Mouse (Mus musculus) hindbrain, embryonic 13.5 days (tissue): ENCODE data around the gene Dhx32. TPM values are rescaled to one million over a fixed set of nuclear protein-coding genes. Genes with fewer than 3 reads are reported as not detected.

Experiments used
- ATAC-seq: fragments of 200-750 bp; cut with Nextera tagmentation; 2 replicates; pipeline ENCODE4 v1.8.0; 2017; ENCODE audit warnings: moderate TSS enrichment; ENCODE audit not compliant: low FRiP score
- H3K27ac ChIP-seq: fragments of 300-500 bp; sonication (generic); 2 replicates; pipeline ENCODE4 v1.5.1; 2015; ENCODE audit warnings: inconsistent platforms, mild to moderate bottlenecking, moderate library complexity
- H3K27me3 ChIP-seq: fragments of 300-500 bp; sonication (generic); 2 replicates; pipeline ENCODE4 v1.6.1; 2015; ENCODE audit warnings: mild to moderate bottlenecking, inconsistent platforms
- H3K36me3 ChIP-seq: fragments of 300-500 bp; sonication (generic); 2 replicates; pipeline ENCODE4 v1.6.1; 2015; ENCODE audit warnings: mild to moderate bottlenecking, inconsistent platforms
- H3K4me1 ChIP-seq: fragments of 300-500 bp; sonication (generic); replicated peaks from 2 replicates; pipeline ENCODE4 v1.6.1; 2015; ENCODE audit warnings: inconsistent platforms
- H3K4me2 ChIP-seq: fragments of 300-500 bp; sonication (generic); 2 replicates; pipeline ENCODE4 v1.6.1; 2015; ENCODE audit warnings: inconsistent platforms, mild to moderate bottlenecking, moderate library complexity
- H3K4me3 ChIP-seq: fragments of 300-500 bp; sonication (generic); 2 replicates; pipeline ENCODE4 v1.5.1; 2015; ENCODE audit warnings: mild to moderate bottlenecking, inconsistent platforms
- H3K9ac ChIP-seq: fragments of 300-500 bp; sonication (generic); 2 replicates; pipeline ENCODE4 v1.6.1; 2015; ENCODE audit warnings: mild to moderate bottlenecking, inconsistent platforms
- H3K9me3 ChIP-seq: fragments of 300-500 bp; sonication (generic); 2 replicates; pipeline ENCODE4 v1.6.1; 2016; ENCODE audit warnings: inconsistent platforms
- WGBS: fragments of 180-500 bp; shearing (Covaris S2); methylation state at CpG from one replicate; pipeline ENCODE4 v1.1.7; 2015; 5-methylcytosine and 5-hydroxymethylcytosine counted together
- polyA plus RNA-seq: library from polyadenylated mRNA; unstranded; fragments of >200 nt; fragmentation: Nextera tagmentation; extraction: Ambion mirVana; gene quantifications from 2 replicates; pipeline ENCODE4 v1.2.1, GENCODE M21; 2015

The Dhx32 gene
- polyA plus RNA-seq, 1 experiment from 2014 or later = 33.3 TPM

DNA sequence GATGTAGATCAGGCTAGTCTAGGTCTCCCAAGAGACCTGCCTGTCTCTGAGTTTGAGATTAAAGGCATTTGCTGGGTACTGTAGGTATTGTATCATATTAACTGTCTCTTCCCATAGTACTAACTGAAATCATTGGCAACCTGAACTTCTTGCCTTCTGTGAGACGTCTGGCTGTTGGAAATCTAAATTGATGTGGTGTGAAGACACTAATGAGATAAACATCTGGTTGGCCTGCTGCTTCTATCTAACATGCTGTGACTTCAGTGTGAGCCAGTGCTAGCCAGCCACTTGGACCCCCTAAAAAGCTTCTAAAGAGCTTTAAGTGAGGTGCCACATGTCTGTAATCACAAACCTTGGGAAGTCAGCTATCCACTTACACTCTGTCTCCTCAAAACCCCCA is 10.2 kb upstream of the Dhx32 start:
- WGBS = 32% methylated on average over 1 of the region's 1 CpGs
- no peak overlapping the region for H3K27ac ChIP-seq
- no peak for ATAC-seq

GRCm38 (mm10) chr7:133790608-133791229 is 8.2 kb upstream of the Dhx32 start:
- Histone ChIP-seq H3K4me1 (peaks cover 2% of the 10 kb centered on the region; the same call in 1 of the 2 replicates), H3K4me2 (no peak overlapping the region), H3K27ac (no peak overlapping the region), H3K4me3 (no peak overlapping the region), H3K9me3 (no peaks in the 10 kb centered on the region), H3K27me3 (no peaks in the 10 kb centered on the region), H3K36me3 (no peaks in the 10 kb centered on the region), H3K9ac (no peak overlapping the region)
- WGBS = 86% methylated on average over 4 of the region's 4 CpGs
- ATAC-seq = no peak

More for the DNA sequence above, 10.2 kb upstream of the Dhx32 start:
- no peaks in the 10 kb centered on the region for H3K9me3 ChIP-seq
- H3K4me3 ChIP-seq = no peak overlapping the region
- no peaks in the 10 kb centered on the region for H3K36me3 ChIP-seq
- peaks cover 2% of the 10 kb centered on the region; the same call in 1 of the 2 replicates for H3K4me1 ChIP-seq
- H3K4me2 ChIP-seq = no peak overlapping the region
- H3K27me3 ChIP-seq = no peaks in the 10 kb centered on the region
- H3K9ac ChIP-seq = no peak overlapping the region

GRCm38 (mm10) chr7:133790171-133790570 is 7.6 kb upstream of the Dhx32 start:
- no peaks in the 10 kb centered on the region for H3K9me3 ChIP-seq
- ATAC-seq = no peak
- no peak overlapping the region for H3K4me3 ChIP-seq
- no peaks in the 10 kb centered on the region for H3K36me3 ChIP-seq
- no peak overlapping the region for H3K4me2 ChIP-seq
- H3K27me3 ChIP-seq = no peaks in the 10 kb centered on the region
- H3K4me1 ChIP-seq = peaks cover 2% of the 10 kb centered on the region; the same call in 1 of the 2 replicates
- no peak overlapping the region for H3K9ac ChIP-seq
- no peak overlapping the region for H3K27ac ChIP-seq
- WGBS = 88% methylated on average over 4 of the region's 4 CpGs

- no peak overlapping the region for H3K4me2 ChIP-seq
- H3K36me3 ChIP-seq = no peaks in the 10 kb centered on the region
- 84% methylated on average over 3 of the region's 3 CpGs for WGBS
- no peak overlapping the region for H3K9ac ChIP-seq
- H3K9me3 ChIP-seq = no peaks in the 10 kb centered on the region
- H3K27ac ChIP-seq = no peak overlapping the region
- H3K27me3 ChIP-seq = no peaks in the 10 kb centered on the region
- H3K4me3 ChIP-seq = no peak overlapping the region
- H3K4me1 ChIP-seq = no peaks in the 10 kb centered on the region
- no peak for ATAC-seq
Measured at GRCm38 (mm10) chr7:133788147-133788546, 5.6 kb upstream of the Dhx32 start.

DNA sequence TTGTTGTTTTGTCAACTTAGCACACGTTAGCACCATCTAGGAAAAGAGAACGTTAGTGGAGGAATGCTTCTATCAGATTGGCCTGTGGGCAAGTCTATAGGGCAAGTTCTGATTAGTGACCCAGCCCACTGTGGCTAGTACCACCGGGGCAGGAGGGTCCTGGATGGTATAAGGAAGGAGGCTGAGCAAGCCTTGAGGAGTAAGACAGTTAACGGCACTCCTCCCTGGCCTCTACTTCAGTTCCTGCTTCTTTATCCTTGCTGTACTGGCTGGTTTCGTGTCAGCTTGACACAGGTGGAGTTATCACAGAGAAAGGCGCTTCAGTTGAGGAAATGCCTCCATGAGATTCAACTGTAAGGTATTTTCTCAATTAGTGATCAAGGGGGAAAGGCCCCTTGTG is 5.0 kb upstream of the Dhx32 start:
- H3K9me3 ChIP-seq = no peaks in the 10 kb centered on the region
- no peak overlapping the region for H3K4me2 ChIP-seq
- H3K36me3 ChIP-seq = no peaks in the 10 kb centered on the region
- no peak for ATAC-seq
- WGBS = 86% methylated on average over 6 of the region's 6 CpGs
- no peak overlapping the region for H3K9ac ChIP-seq
- H3K27me3 ChIP-seq = 0 out of 2 replicates have a peak, but pooled peaks cover 2% of the 10 kb centered on the region
- 0 out of 2 replicates have a peak, but pooled peaks cover 2% of the 10 kb centered on the region for H3K4me1 ChIP-seq
- H3K27ac ChIP-seq = no peak overlapping the region
- H3K4me3 ChIP-seq = no peak overlapping the region

DNA sequence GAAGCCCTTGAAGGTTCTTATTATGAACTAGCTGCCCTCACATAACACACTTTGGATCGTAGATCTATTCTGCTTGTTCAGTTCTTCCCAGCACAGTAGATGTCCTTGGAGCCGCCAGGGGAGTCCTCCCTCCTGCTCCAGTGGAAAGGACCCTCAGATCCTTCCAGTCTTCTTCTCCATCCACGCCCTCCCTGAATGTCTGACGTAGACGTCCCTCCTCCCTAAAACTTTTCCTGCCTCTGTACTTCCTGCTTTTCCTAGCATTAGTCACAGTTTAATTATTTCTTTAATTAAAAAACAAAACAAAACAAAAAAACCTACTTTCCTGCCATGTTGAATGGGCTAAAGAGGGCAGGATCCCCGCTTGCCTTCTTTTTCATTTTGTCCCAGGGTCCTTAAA is 535 bp downstream of the Dhx32 start:
- Histone ChIP-seq H3K27ac (no peak overlapping the region), H3K4me3 (no peak overlapping the region), H3K4me2 (no peak overlapping the region), H3K27me3 (0 out of 2 replicates have a peak, but pooled peaks cover 2% of the 10 kb centered on the region), H3K9me3 (no peaks in the 10 kb centered on the region), H3K4me1 (peaks cover 2% of the 10 kb centered on the region; the same call in 1 of the 2 replicates), H3K9ac (no peak overlapping the region), H3K36me3 (no peaks in the 10 kb centered on the region)
- ATAC-seq = no peak
- WGBS = 80% methylated on average over 6 of the region's 6 CpGs

- Histone ChIP-seq H3K27ac (no peak overlapping the region), H3K9ac (no peak overlapping the region), H3K4me2 (no peak overlapping the region), H3K4me3 (no peak overlapping the region), H3K9me3 (no peaks in the 10 kb centered on the region), H3K4me1 (peaks cover 2% of the 10 kb centered on the region; the same call in 1 of the 2 replicates), H3K27me3 (0 out of 2 replicates have a peak, but pooled peaks cover 2% of the 10 kb centered on the region), H3K36me3 (no peaks in the 10 kb centered on the region)
- WGBS = 68% methylated on average over 6 of the region's 6 CpGs
- ATAC-seq = no peak
Measured at GRCm38 (mm10) chr7:133781583-133781982, 943 bp downstream of the Dhx32 start.

- WGBS = under 1% methylated on average over 45 of the region's 45 CpGs
- Histone ChIP-seq H3K27ac (peak within 1 kb of the TSS; percentile 23; the same call in 1 of the 2 replicates), H3K9me3 (no peaks in the 10 kb centered on the region)
Measured at GRCm38 (mm10) chr7:133776626-133776996, 5.9 kb downstream of the Dhx32 start, which contains the start of gene Fank1. TSS of gene Fank1 (plus strand) at chr7:133776861.

DNA sequence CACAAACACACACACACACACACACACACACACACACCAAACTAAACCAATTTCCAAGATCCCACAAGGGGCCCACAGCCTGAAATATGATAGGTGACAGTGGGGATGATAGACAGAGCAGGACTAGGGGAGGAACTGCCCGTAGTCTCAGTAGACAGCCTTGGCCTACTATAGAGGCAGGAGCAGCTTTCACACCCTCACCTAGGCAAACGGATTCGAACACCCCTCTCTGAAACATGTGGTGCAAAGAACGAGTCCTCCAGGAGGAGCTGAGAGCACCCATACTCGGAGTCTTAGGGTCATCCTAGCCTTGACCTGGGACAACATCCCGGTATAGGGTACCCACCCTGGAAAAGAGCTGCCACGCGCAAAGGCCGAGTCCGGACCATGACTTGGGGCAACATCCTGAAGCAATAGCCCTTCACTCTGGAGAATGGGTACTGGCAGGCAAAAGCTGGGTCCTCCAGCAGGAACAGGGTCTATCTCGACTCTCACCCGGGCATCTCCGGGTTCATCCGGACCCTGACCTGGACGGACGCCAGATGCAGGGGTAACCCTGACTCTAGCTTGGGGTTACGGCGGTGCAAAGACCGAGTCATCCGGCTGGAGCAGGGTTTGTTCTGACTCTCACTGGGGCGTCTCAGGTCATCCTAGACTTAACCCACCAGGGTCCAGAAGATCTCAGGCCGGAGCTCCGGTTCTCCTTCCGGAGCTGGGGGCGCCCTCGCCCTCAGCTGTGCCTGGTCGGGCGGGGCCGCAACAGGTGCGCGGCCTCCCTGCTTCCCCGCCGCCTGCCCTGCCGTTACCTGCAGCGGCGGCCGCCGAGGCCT is 6.5 kb downstream of the Dhx32 start:
- Histone ChIP-seq H3K36me3 (no peaks in the 10 kb centered on the region), H3K9ac (peak overlapping the region; percentile 85), H3K27ac (0 out of 2 replicates have a peak overlapping the region, but pooled peaks have one; percentile 23), H3K4me2 (peak overlapping the region; percentile 87), H3K9me3 (no peaks in the 10 kb centered on the region), H3K4me3 (peak overlapping the region; percentile 80), H3K4me1 (peaks cover 22% of the 10 kb centered on the region), H3K27me3 (no peaks in the 10 kb centered on the region)
- WGBS = 4% methylated on average over 37 of the region's 38 CpGs
- ATAC-seq = peak; percentile 76

More at GRCm38 (mm10) chr7:133776626-133776996, 5.9 kb downstream of the Dhx32 start, which contains the start of gene Fank1:
- H3K36me3 ChIP-seq = no peaks in the 10 kb centered on the region
- peaks cover 22% of the 10 kb centered on the region for H3K4me1 ChIP-seq
- H3K4me2 ChIP-seq = peak within 1 kb of the TSS; percentile 87
- H3K27me3 ChIP-seq = no peaks in the 10 kb centered on the region
- peak within 1 kb of the TSS; percentile 85 for H3K9ac ChIP-seq
- peak; percentile 92 for ATAC-seq
- peak within 1 kb of the TSS; percentile 80 for H3K4me3 ChIP-seq

DNA sequence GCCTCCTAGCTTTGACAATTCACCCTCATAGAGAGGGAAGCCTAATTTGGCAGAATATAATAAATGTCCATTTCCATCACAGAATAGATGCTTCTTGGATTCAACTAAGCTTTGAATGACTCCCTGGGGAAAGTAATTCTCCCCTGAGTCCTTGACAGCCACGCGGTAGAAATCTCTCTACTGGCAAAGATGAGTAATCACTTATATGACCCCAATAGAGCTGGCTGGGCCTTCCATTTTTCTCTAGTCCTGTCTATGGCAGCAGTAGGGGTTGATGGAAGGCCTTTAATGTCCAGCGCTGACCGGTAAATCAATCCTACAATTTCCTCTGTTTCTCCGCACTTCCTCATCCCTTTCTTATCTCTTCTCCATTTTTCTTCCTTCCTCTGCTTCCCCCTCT is 7.3 kb downstream of the Dhx32 start:
- Histone ChIP-seq H3K9ac (no peak overlapping the region; the same call in 1 of the 2 replicates), H3K27ac (no peak overlapping the region), H3K4me2 (peak overlapping the region; percentile 87), H3K9me3 (no peaks in the 10 kb centered on the region), H3K4me1 (peaks cover 22% of the 10 kb centered on the region), H3K27me3 (no peaks in the 10 kb centered on the region), H3K4me3 (peak overlapping the region; percentile 80), H3K36me3 (no peaks in the 10 kb centered on the region)
- 47% methylated on average over 5 of the region's 5 CpGs for whole genome bisulfite sequencing
- no peak for ATAC-seq

DNA sequence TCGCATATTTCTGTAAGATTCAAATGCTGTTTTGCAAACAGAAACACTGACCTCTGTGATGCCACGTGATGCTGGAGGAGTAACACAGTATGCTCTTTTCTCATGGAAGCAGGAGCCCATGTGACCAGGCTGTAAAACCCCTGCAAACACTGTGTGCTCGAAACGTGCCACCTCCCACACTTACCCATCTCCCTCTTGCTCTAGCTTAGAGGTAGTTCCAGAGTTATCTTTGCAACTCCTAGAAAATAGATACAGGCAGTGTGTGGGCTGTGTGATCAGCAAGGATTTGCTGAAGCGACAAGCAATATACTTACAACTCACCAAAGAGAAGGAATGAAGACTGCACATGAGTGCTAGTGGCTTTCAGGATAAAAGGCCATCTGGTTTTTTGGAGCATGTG is 14.0 kb downstream of the Dhx32 start:
- Histone ChIP-seq H3K4me1 (peaks cover 20% of the 10 kb centered on the region), H3K36me3 (no peaks in the 10 kb centered on the region), H3K9ac (no peak overlapping the region), H3K27me3 (no peaks in the 10 kb centered on the region), H3K4me3 (no peak overlapping the region), H3K4me2 (no peak overlapping the region), H3K9me3 (no peaks in the 10 kb centered on the region), H3K27ac (no peak overlapping the region; the same call in 1 of the 2 replicates)
- ATAC-seq = no peak
- WGBS = 71% methylated on average over 5 of the region's 5 CpGs

DNA sequence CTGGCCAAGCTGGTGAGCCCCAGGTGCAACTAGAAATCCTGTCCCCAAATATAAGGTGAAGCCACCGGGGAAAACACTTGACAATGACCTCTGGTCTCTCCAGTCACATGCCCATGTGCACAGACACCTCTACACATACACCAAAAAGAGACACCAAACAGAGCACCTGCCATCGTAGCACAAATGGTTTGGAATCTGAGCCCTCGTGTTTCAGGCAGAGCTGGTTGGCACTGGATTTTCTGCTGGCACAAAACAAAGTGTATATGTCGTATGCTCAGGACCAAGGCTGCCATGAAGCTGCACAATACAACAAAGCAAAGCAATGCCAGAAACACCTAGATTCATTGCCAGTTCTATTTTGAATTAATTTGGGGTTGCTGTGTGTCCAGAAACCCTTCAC is 14.5 kb downstream of the Dhx32 start:
- ATAC-seq = no peak
- H3K4me1 ChIP-seq = peaks cover 20% of the 10 kb centered on the region
- H3K27me3 ChIP-seq = no peaks in the 10 kb centered on the region
- H3K4me2 ChIP-seq = no peak overlapping the region
- no peaks in the 10 kb centered on the region for H3K36me3 ChIP-seq
- H3K27ac ChIP-seq = no peak overlapping the region
- no peaks in the 10 kb centered on the region for H3K9me3 ChIP-seq
- no peak overlapping the region for H3K9ac ChIP-seq
- no peak overlapping the region for H3K4me3 ChIP-seq
- 88% methylated on average over 4 of the region's 4 CpGs for WGBS
